Comparison of ENCODE assay signal across 12 mouse cellular contexts in genomic region chr7:142554625-142555024, GRCm38 (mm10). TPM values are rescaled to one million over a fixed set of nuclear protein-coding genes. Genes with fewer than 3 reads are reported as not detected.
A peak's percentile ranks its signal among the peaks of the same experiment; 100 is the strongest.
DNase-seq lines count a peak whose midpoint lies in the region; ATAC-seq and TF ChIP-seq lines count a peak whose summit lies in the region.
"Had no signal": no experiment of that assay in that cellular context is flagged by ENCODE, and none has a peak within 500 bp of the region (broad histone marks: within the 10 kb centered on the region; RNA-seq: fewer than 3 reads in every experiment).

No protein-coding gene starts in this region.

- no peak for DNase-seq in kidney, adult 18-20 months
- no peak for DNase-seq in stomach, postnatal 0 days (ENCODE audit: low spot score)
- DNase-seq in right cerebral cortex, postnatal 10 days (ENCODE audit: low spot score in 2 of 2) = no peak
- no peak for DNase-seq in c-Kit-positive CD71-positive TER-119-positive erythroid progenitor cells, embryonic 14.5 days (ENCODE audit: low spot score)
- DNase-seq: cerebellum, adult 9-11 months; kidney, adult 2 months had no signal

- H3K9me3 ChIP-seq in kidney, embryonic 14.5 days (ENCODE audit: control insufficient read depth, low read length) = no peaks in the 10 kb centered on the region
- H3K9me3 ChIP-seq in stomach, embryonic 14.5 days (ENCODE audit: control insufficient read depth, low read depth, low read length) = no peaks in the 10 kb centered on the region
- no peaks in the 10 kb centered on the region for H3K9me3 ChIP-seq in stomach, postnatal 0 days (ENCODE audit: control insufficient read depth, low read length)
- no peaks in the 10 kb centered on the region for H3K9me3 ChIP-seq in intestine, embryonic 16.5 days (ENCODE audit: control insufficient read depth, low read length)
- no peaks in the 10 kb centered on the region for H3K9me3 ChIP-seq in stomach, embryonic 16.5 days (replicated peaks; ENCODE audit: control insufficient read depth, low read length)

- H3K36me3 ChIP-seq in kidney, embryonic 14.5 days (ENCODE audit: control insufficient read depth, insufficient read depth, low read length) = no peaks in the 10 kb centered on the region
- H3K36me3 ChIP-seq in stomach, embryonic 14.5 days (ENCODE audit: control insufficient read depth, insufficient read depth, low read length) = no peaks in the 10 kb centered on the region
- no peaks in the 10 kb centered on the region for H3K36me3 ChIP-seq in stomach, postnatal 0 days (ENCODE audit: control insufficient read depth, insufficient read depth, low read length)
- H3K36me3 ChIP-seq in intestine, embryonic 16.5 days (ENCODE audit: control insufficient read depth, insufficient read depth, low read length) = no peaks in the 10 kb centered on the region
- no peaks in the 10 kb centered on the region for H3K36me3 ChIP-seq in stomach, embryonic 16.5 days (ENCODE audit: control insufficient read depth, insufficient read depth, low read length)

- WGBS in kidney, embryonic 14.5 days = 0% methylated on average over 1 of the region's 1 CpGs
- 11% methylated on average over 1 of the region's 1 CpGs for WGBS in stomach, embryonic 14.5 days
- WGBS in stomach, postnatal 0 days = 11% methylated on average over 1 of the region's 1 CpGs
- WGBS in intestine, embryonic 16.5 days = 12% methylated on average over 1 of the region's 1 CpGs
- 0% methylated on average over 1 of the region's 1 CpGs for WGBS in stomach, embryonic 16.5 days

- no peaks in the 10 kb centered on the region for H3K27me3 ChIP-seq in kidney, embryonic 14.5 days (ENCODE audit: control insufficient read depth, insufficient read depth, low read length)
- H3K27me3 ChIP-seq in stomach, embryonic 14.5 days (ENCODE audit: control insufficient read depth, insufficient read depth, low read length) = no peaks in the 10 kb centered on the region
- H3K27me3 ChIP-seq in stomach, postnatal 0 days (ENCODE audit: control insufficient read depth, insufficient read depth, low read length) = no peaks in the 10 kb centered on the region
- H3K27me3 ChIP-seq in intestine, embryonic 16.5 days (replicated peaks; ENCODE audit: control insufficient read depth, insufficient read depth, low read length) = no peaks in the 10 kb centered on the region
- no peaks in the 10 kb centered on the region for H3K27me3 ChIP-seq in stomach, embryonic 16.5 days (ENCODE audit: control insufficient read depth, insufficient read depth, low read length)

- no peak for TF ChIP-seq CTCF in stomach, postnatal 0 days (IDR thresholded peaks at IDR 0.05; ENCODE audit: low read depth)

- H3K4me2 ChIP-seq in kidney, embryonic 14.5 days (replicated peaks; ENCODE audit: low read depth, low read length) = no peak overlapping the region
- H3K4me2 ChIP-seq in stomach, embryonic 14.5 days (replicated peaks; ENCODE audit: low read depth, low read length) = no peak overlapping the region
- H3K4me2 ChIP-seq in stomach, postnatal 0 days (replicated peaks; ENCODE audit: low read depth) = no peak overlapping the region
- no peak overlapping the region for H3K4me2 ChIP-seq in intestine, embryonic 16.5 days (ENCODE audit: low read depth, low read length)
- no peak overlapping the region for H3K4me2 ChIP-seq in stomach, embryonic 16.5 days (ENCODE audit: low read depth, low read length)

- peak overlapping the region; percentile 90 for H3K27ac ChIP-seq in kidney, embryonic 14.5 days (ENCODE audit: low read depth, low read length)
- H3K27ac ChIP-seq in stomach, embryonic 14.5 days (ENCODE audit: low read length) = peak overlapping the region; percentile 91
- H3K27ac ChIP-seq in stomach, postnatal 0 days (replicated peaks) = no peak overlapping the region
- peak overlapping the region; percentile 74 for H3K27ac ChIP-seq in intestine, embryonic 16.5 days (ENCODE audit: low read length)
- peak overlapping the region; percentile 77 for H3K27ac ChIP-seq in stomach, embryonic 16.5 days (ENCODE audit: low read length)

- H3K4me3 ChIP-seq in kidney, embryonic 14.5 days (ENCODE audit: low read length) = no peak overlapping the region
- no peak overlapping the region for H3K4me3 ChIP-seq in stomach, embryonic 14.5 days (ENCODE audit: low read depth, low read length)
- no peak overlapping the region for H3K4me3 ChIP-seq in stomach, postnatal 0 days (ENCODE audit: low read depth, low read length)
- H3K4me3 ChIP-seq in intestine, embryonic 16.5 days (ENCODE audit: low read length) = no peak overlapping the region
- no peak overlapping the region for H3K4me3 ChIP-seq in stomach, embryonic 16.5 days (replicated peaks; ENCODE audit: low read length)
- H3K4me3 ChIP-seq: erythroblast, embryonic 14.5 days had no signal

- no peak for TF ChIP-seq EP300 in stomach, postnatal 0 days (optimal IDR thresholded peaks at IDR 0.05)

- peaks cover 33% of the 10 kb centered on the region for H3K4me1 ChIP-seq in kidney, embryonic 14.5 days (ENCODE audit: control insufficient read depth, insufficient read depth, low read length)
- peaks cover 42% of the 10 kb centered on the region for H3K4me1 ChIP-seq in stomach, embryonic 14.5 days (ENCODE audit: control insufficient read depth, insufficient read depth, low read length)
- peaks cover 11% of the 10 kb centered on the region for H3K4me1 ChIP-seq in stomach, postnatal 0 days (replicated peaks; ENCODE audit: control insufficient read depth, insufficient read depth)
- H3K4me1 ChIP-seq in intestine, embryonic 16.5 days (ENCODE audit: control insufficient read depth, insufficient read depth, low read length) = peaks cover 44% of the 10 kb centered on the region
- peaks cover 49% of the 10 kb centered on the region for H3K4me1 ChIP-seq in stomach, embryonic 16.5 days (ENCODE audit: control insufficient read depth, insufficient read depth, low read length)

- H3K9ac ChIP-seq in kidney, embryonic 14.5 days (ENCODE audit: low read depth, low read length) = no peak overlapping the region
- H3K9ac ChIP-seq in stomach, embryonic 14.5 days (replicated peaks; ENCODE audit: low read depth, low read length) = no peak overlapping the region
- no peak overlapping the region for H3K9ac ChIP-seq in stomach, postnatal 0 days (ENCODE audit: low read length)
- peak overlapping the region; percentile 2; the same call in 1 of the 2 replicates for H3K9ac ChIP-seq in intestine, embryonic 16.5 days (ENCODE audit: low read depth, low read length)
- peak overlapping the region; percentile 43; the same call in 1 of the 2 replicates for H3K9ac ChIP-seq in stomach, embryonic 16.5 days (ENCODE audit: low read length)

- no peak for ATAC-seq in kidney, embryonic 14.5 days (ENCODE audit: low FRiP score, low TSS enrichment)
- ATAC-seq in stomach, embryonic 14.5 days (ENCODE audit: insufficient number of reproducible peaks, insufficient read depth, low FRiP score, low read depth) = no peak
- no peak for ATAC-seq in stomach, postnatal 0 days (ENCODE audit: low FRiP score, low TSS enrichment)
- no peak for ATAC-seq in intestine, embryonic 16.5 days
- no peak for ATAC-seq in stomach, embryonic 16.5 days (ENCODE audit: insufficient read depth, low FRiP score)

RNA-seq across cellular contexts. Expression of gene Mrpl23, which starts 22.1 kb away (rescaled TPM):
- polyA plus RNA-seq in kidney, embryonic 14.5 days (2014; fragmentation: Nextera tagmentation; extraction: Ambion mirVana) = 30.3 and 33.4 TPM in 2 replicates
- 32.6 and 35.6 TPM in 2 replicates for polyA plus RNA-seq in stomach, embryonic 14.5 days (2014; fragmentation: Nextera tagmentation; extraction: Ambion mirVana)
- polyA plus RNA-seq in stomach, postnatal 0 days (2015; fragmentation: Nextera tagmentation; extraction: Ambion mirVana) = 17.7 and 19.4 TPM in 2 replicates
- 50.3 and 58.1 TPM in 2 replicates for polyA plus RNA-seq in intestine, embryonic 16.5 days (2015; fragmentation: Nextera tagmentation; extraction: Ambion mirVana)
- 16.2 and 30.7 TPM in 2 replicates for polyA plus RNA-seq in stomach, embryonic 16.5 days (2015; fragmentation: Nextera tagmentation; extraction: Ambion mirVana)

RNA-seq across cellular contexts. Expression of gene Tnnt3, which starts 56.0 kb away (rescaled TPM):
- polyA plus RNA-seq in kidney, embryonic 14.5 days (2014; fragmentation: Nextera tagmentation; extraction: Ambion mirVana) = 3.2 and 3.5 TPM in 2 replicates
- 2.2 and 2.6 TPM in 2 replicates for polyA plus RNA-seq in stomach, embryonic 14.5 days (2014; fragmentation: Nextera tagmentation; extraction: Ambion mirVana)
- polyA plus RNA-seq in stomach, postnatal 0 days (2015; fragmentation: Nextera tagmentation; extraction: Ambion mirVana) = 8.0 and 11.7 TPM in 2 replicates
- 2.1 and 3.2 TPM in 2 replicates for polyA plus RNA-seq in intestine, embryonic 16.5 days (2015; fragmentation: Nextera tagmentation; extraction: Ambion mirVana)
- polyA plus RNA-seq in stomach, embryonic 16.5 days (2015; fragmentation: Nextera tagmentation; extraction: Ambion mirVana) = 12.0 and 208 TPM in 2 replicates
- polyA plus RNA-seq: erythroblast, embryonic 14.5 days; small intestine, adult 2 months had no signal

Comparison
In these comparisons a context has a peak if more than half of its experiments do, and no peak if none do; other contexts are left out.
1. H3K9ac ChIP-seq: peak in intestine, embryonic 16.5 days (single experiment) and stomach, embryonic 16.5 days (single experiment); none in kidney, embryonic 14.5 days (single experiment), stomach, embryonic 14.5 days (single experiment) and stomach, postnatal 0 days (single experiment).